Mouse (Mus musculus) embryonic facial prominence, embryonic 12.5 days (tissue): Measurements from ENCODE around the gene Dlg4. TPM values are rescaled to one million over a fixed set of nuclear protein-coding genes. Genes with fewer than 3 reads are reported as not detected.
"Not testable (repeated sequence)": the region's sequence is repeated elsewhere in the genome, so short reads cannot be mapped to it uniquely, and the experiment has no call there.

Experiments
- ATAC-seq: fragments of 200-750 bp; cut with Nextera tagmentation; 2 replicates; pipeline ENCODE4 v1.8.0; 2017; ENCODE audit not compliant: insufficient number of reproducible peaks, insufficient read depth, low FRiP score, low TSS enrichment
- H3K27ac ChIP-seq: fragments of 300-500 bp; sonication (generic); 2 replicates; pipeline ENCODE4 v1.5.1; 2016; ENCODE audit warnings: mild to moderate bottlenecking
- H3K27me3 ChIP-seq: fragments of 300-500 bp; sonication (generic); 2 replicates; pipeline ENCODE4 v1.6.1; 2016; ENCODE audit warnings: mild to moderate bottlenecking, moderate library complexity
- H3K36me3 ChIP-seq: fragments of 300-500 bp; sonication (generic); 2 replicates; pipeline ENCODE4 v1.6.1; 2016; ENCODE audit warnings: mild to moderate bottlenecking
- H3K4me1 ChIP-seq: fragments of 300-500 bp; sonication (generic); 2 replicates; pipeline ENCODE4 v1.6.1; 2016
- H3K4me2 ChIP-seq: fragments of 300-500 bp; sonication (generic); replicated peaks from 2 replicates; pipeline ENCODE4 v1.6.1; 2016; ENCODE audit warnings: mild to moderate bottlenecking, moderate library complexity
- H3K4me3 ChIP-seq: fragments of 300-500 bp; sonication (generic); 2 replicates; pipeline ENCODE4 v1.5.1; 2016; ENCODE audit warnings: mild to moderate bottlenecking
- H3K9ac ChIP-seq: fragments of 300-500 bp; sonication (generic); 2 replicates; pipeline ENCODE4 v1.6.1; 2016; ENCODE audit warnings: mild to moderate bottlenecking, moderate library complexity
- H3K9me3 ChIP-seq: fragments of 300-500 bp; sonication (generic); 2 replicates; pipeline ENCODE4 v1.6.1; 2016; ENCODE audit warnings: mild to moderate bottlenecking, moderate library complexity
- WGBS: fragments of 180-500 bp; shearing (Covaris S2); methylation state at CpG from one replicate; pipeline ENCODE4 v1.1.7; 2016; 5-methylcytosine and 5-hydroxymethylcytosine counted together
- polyA plus RNA-seq: library from polyadenylated mRNA; unstranded; fragments of >200 nt; fragmentation: Nextera tagmentation; extraction: Ambion mirVana; gene quantifications from 2 replicates; pipeline ENCODE4 v1.2.1, GENCODE M21; 2016

Dlg4 gene
- polyA plus RNA-seq, 1 experiment from 2014 or later: 12.6 TPM

DNA sequence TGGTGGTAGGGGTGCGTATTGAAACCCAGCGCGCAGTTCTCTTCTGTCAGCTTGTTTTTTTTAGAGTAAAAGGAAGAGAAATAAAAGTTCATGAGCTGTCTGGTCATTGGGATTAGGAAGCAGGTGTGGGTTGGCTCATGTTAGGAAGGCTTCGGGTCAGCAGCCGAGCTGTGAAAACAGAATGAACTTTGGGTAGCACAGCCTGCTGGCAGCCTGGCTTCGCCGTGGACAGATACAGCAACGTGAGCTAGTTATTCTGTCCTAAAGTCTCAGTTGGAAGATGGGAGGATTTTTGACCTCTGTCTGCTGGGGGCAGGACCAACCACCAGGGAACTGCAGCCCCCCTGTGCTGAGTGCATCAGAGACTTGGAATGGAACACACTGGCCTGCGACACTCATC is 41.1 kb downstream of the Dlg4 start:
- Histone ChIP-seq H3K9ac (no peak overlapping the region), H3K4me2 (no peak overlapping the region), H3K4me3 (no peak overlapping the region), H3K27ac (no peak overlapping the region), H3K9me3 (no peaks in the 10 kb centered on the region), H3K27me3 (peaks cover 4% of the 10 kb centered on the region; the same call in 1 of the 2 replicates), H3K36me3 (no peaks in the 10 kb centered on the region), H3K4me1 (peaks cover 6% of the 10 kb centered on the region; the same call in 1 of the 2 replicates)
- no peak for ATAC-seq
- 77% methylated on average over 9 of the region's 9 CpGs for WGBS

DNA sequence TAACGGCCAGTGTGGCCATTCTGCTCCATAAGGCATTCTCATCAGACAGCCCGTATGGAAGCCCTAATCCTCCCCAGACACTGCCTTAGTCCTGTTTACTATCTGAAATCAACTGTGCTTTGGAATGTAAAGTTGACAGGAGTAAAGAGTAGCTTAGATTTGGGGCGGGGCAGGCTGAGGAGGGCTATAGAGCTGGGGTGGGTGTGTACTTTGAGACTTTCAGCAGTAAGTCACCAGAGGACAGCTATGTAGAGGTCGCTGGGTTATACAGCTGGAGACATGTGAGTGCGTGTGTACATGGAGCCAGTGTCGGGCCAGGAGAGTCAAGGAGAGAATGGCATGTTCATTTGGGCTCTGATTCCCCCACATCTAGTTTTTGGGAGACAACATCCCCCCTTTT is 43.2 kb downstream of the Dlg4 start:
- no peak overlapping the region for H3K4me3 ChIP-seq
- H3K36me3 ChIP-seq: no peaks in the 10 kb centered on the region
- no peaks in the 10 kb centered on the region for H3K9me3 ChIP-seq
- ATAC-seq: no peak
- no peak overlapping the region for H3K9ac ChIP-seq
- peaks cover 6% of the 10 kb centered on the region; the same call in 1 of the 2 replicates for H3K4me1 ChIP-seq
- H3K27ac ChIP-seq: no peak overlapping the region
- H3K27me3 ChIP-seq: peaks cover 3% of the 10 kb centered on the region; the same call in 1 of the 2 replicates
- 54% methylated on average over 6 of the region's 6 CpGs for WGBS
- H3K4me2 ChIP-seq: no peak overlapping the region

DNA sequence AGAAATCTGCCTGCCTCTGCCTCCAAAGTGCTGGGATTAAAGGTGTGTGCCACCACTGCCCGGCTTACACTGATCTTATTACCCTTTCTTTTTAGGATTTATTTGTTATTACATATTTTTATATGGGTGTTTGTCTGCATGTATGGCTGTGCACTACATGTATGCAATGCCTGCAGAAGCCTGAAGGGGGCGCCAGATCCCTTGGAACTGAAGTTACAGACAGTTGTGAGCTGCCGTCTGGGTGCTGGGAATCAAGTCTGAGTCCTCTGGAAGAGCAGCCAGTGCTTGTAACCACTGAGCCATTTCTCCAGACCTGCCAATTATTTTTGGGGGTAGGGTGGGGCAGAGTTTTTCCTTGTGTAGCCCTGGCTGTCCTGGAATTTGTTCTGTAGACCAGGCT is 46.3 kb downstream of the Dlg4 start:
- Histone ChIP-seq H3K27me3 (no peaks in the 10 kb centered on the region), H3K4me1 (peaks cover 5% of the 10 kb centered on the region; the same call in 1 of the 2 replicates), H3K9me3 (no peaks in the 10 kb centered on the region), H3K36me3 (no peaks in the 10 kb centered on the region), H3K9ac (no peak overlapping the region), H3K4me2 (no peak overlapping the region), H3K27ac (no peak overlapping the region), H3K4me3 (no peak overlapping the region)
- 68% methylated on average over 3 of the region's 3 CpGs for WGBS
- ATAC-seq: no peak

DNA sequence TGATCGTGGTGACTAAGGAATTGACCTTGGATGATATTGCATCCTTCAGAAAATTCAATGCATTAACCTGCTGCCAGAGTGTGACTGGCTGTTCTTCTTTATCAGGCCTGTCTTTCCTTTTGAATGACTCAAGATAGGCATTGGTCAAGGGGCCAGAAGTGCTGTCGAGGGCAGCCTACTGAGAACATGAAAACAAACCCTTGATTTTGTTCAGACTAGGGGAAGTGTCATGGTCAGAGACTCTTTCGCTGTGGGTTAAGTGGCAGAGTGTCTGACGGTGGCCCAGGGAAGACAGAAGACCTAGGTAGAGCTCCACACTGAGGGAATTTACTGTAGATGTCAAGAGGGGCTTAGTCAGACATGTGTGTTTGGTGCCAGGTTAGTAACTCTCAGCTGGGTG is 50.0 kb downstream of the Dlg4 start:
- WGBS: 81% methylated on average over 4 of the region's 4 CpGs
- H3K4me1 ChIP-seq: peaks cover 5% of the 10 kb centered on the region; the same call in 1 of the 2 replicates
- no peak overlapping the region for H3K4me2 ChIP-seq
- H3K9me3 ChIP-seq: no peaks in the 10 kb centered on the region
- H3K4me3 ChIP-seq: no peak overlapping the region
- ATAC-seq: no peak
- no peaks in the 10 kb centered on the region for H3K36me3 ChIP-seq
- H3K9ac ChIP-seq: no peak overlapping the region
- no peaks in the 10 kb centered on the region for H3K27me3 ChIP-seq
- H3K27ac ChIP-seq: no peak overlapping the region

DNA sequence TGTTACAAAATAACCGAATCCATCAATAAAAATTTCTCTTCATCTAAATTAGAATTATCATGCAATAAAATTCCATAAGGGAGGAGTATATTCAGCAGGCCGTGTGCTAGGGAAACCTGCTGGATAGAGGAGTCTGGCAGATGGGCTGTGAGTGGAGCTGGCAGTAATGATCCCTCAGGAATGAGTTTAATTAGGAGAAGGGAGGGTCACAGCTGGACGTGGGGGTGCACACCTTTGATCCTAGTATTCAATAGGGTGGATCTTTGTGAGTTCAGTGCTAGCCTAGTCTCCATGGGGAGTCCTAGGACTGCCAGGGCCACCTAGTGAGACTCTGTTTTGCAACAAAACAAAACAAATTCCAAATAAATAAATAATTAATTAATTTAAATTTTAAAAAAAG is 51.5 kb downstream of the Dlg4 start:
- no peak overlapping the region for H3K27ac ChIP-seq
- H3K4me3 ChIP-seq: no peak overlapping the region
- no peak overlapping the region for H3K9ac ChIP-seq
- ATAC-seq: no peak
- WGBS: 50% methylated on average over 3 of the region's 3 CpGs
- H3K27me3 ChIP-seq: no peaks in the 10 kb centered on the region
- H3K36me3 ChIP-seq: no peaks in the 10 kb centered on the region
- peaks cover 5% of the 10 kb centered on the region; the same call in 1 of the 2 replicates for H3K4me1 ChIP-seq
- no peak overlapping the region for H3K4me2 ChIP-seq
- no peaks in the 10 kb centered on the region for H3K9me3 ChIP-seq

DNA sequence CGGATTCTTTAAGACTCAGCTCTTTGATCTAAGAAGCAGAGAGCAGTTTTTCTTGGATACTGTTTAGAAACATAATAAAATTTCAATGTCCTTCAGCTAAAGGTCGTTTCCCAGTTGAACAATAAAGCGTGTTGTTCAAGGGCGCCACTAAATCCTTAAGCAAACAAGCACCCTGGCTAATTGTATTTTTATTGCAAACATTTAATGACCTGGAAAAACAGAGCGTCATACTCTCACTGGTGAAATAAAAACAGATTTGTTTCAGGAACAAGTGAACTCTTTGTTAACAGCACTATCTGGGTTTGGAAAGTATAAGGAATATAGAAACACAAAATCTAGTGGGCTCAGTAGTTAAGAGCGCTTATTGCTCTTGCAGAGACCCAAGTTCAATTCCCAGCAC is 53.3 kb downstream of the Dlg4 start:
- WGBS: 58% methylated on average over 6 of the region's 6 CpGs
- Histone ChIP-seq H3K9ac (no peak overlapping the region), H3K36me3 (no peaks in the 10 kb centered on the region), H3K27ac (no peak overlapping the region), H3K27me3 (no peaks in the 10 kb centered on the region), H3K4me1 (peaks cover 9% of the 10 kb centered on the region; the same call in 1 of the 2 replicates), H3K4me2 (no peak overlapping the region), H3K4me3 (no peak overlapping the region), H3K9me3 (no peaks in the 10 kb centered on the region)
- no peak for ATAC-seq

DNA sequence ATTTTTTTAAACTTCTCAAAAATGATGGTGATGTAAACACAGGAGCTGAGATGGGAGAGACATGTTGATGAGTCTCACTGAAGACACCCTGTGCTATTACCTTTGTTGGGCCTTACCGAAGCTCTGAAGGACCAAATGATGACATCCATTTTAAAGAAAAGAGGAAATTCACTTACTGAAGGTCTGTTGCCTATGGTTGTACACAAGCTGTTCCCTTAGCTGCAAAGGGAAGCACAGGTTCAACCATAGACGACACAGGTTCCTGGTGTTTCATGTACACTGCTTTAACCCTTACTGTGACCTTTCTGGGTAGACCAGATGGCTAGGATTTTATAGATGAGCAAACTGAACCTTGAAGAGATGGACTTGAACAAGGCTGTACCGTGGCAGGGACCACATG is 53.9 kb downstream of the Dlg4 start:
- H3K4me3 ChIP-seq, H3K27ac ChIP-seq, H3K9ac ChIP-seq, ATAC-seq, H3K36me3 ChIP-seq, H3K9me3 ChIP-seq, H3K4me1 ChIP-seq, H3K27me3 ChIP-seq, H3K4me2 ChIP-seq: not testable (repeated sequence)
- 77% methylated on average over 3 of the region's 3 CpGs for WGBS

DNA sequence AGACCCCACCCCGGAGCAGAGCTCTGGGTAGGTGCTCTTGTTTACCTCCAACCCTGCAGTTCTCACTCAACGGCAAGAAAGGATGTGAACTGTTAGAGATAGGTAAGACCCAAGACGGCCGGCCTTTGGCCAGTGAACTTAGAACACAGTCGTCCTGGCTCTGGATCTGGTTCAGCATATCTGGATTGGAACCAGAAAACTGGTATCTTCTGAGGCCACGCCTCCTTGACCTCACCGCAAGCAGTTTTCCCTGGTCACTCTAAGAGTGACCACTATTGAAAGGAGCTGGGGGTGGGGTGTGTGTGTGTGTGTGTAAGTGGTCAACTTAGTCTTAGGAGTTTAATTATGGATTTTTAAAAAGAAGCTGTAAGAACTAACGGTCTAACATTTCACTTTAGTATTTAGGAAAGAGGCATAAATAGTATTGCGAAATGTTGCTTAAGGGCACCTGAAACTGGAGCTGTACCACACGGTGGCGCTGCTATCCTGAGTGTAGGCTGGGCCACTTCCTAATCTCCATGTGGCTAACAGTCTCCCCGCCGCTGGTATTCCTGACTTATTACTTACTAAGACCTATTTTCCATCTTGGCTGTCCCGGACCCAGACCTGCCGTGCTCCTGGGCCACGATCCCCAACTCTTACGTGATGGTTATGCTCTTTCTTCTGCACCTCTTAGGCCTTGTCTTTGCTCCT is 57.8 kb downstream of the Dlg4 start:
- H3K4me1 ChIP-seq: 0 out of 2 replicates have a peak, but pooled peaks cover 4% of the 10 kb centered on the region
- ATAC-seq: no peak
- no peaks in the 10 kb centered on the region for H3K9me3 ChIP-seq
- no peaks in the 10 kb centered on the region for H3K36me3 ChIP-seq
- H3K9ac ChIP-seq: no peak overlapping the region
- no peaks in the 10 kb centered on the region for H3K27me3 ChIP-seq
- WGBS: 37% methylated on average over 17 of the region's 17 CpGs
- peak overlapping the region; percentile 17; the same call in 1 of the 2 replicates for H3K4me2 ChIP-seq
- no peak overlapping the region; the same call in 1 of the 2 replicates for H3K27ac ChIP-seq
- no peak overlapping the region for H3K4me3 ChIP-seq

DNA sequence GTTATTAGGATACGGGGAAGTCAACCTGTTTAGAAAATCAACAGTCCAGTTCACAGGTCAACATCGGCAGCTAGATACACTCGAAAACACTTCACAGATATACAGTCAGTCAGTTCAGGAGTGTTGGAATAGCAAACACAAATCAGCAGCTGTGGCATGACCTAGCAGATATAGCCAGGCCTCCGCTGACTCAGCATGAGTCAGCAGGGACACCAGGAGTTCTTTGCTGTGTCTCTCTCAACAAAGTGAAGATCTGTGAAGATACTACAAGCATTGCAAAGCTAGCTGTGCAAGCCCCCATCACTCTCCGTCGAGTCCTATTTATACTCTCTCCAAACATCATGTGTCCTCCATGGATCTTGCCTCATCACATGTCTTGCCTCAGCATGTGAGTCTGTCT is 58.8 kb downstream of the Dlg4 start:
- no peak for ATAC-seq
- Histone ChIP-seq H3K9me3 (no peaks in the 10 kb centered on the region), H3K9ac (no peak overlapping the region), H3K27ac (no peak overlapping the region), H3K4me2 (no peak overlapping the region), H3K4me3 (no peak overlapping the region), H3K4me1 (0 out of 2 replicates have a peak, but pooled peaks cover 4% of the 10 kb centered on the region), H3K27me3 (no peaks in the 10 kb centered on the region), H3K36me3 (no peaks in the 10 kb centered on the region)
- 86% methylated on average over 6 of the region's 6 CpGs for WGBS

DNA sequence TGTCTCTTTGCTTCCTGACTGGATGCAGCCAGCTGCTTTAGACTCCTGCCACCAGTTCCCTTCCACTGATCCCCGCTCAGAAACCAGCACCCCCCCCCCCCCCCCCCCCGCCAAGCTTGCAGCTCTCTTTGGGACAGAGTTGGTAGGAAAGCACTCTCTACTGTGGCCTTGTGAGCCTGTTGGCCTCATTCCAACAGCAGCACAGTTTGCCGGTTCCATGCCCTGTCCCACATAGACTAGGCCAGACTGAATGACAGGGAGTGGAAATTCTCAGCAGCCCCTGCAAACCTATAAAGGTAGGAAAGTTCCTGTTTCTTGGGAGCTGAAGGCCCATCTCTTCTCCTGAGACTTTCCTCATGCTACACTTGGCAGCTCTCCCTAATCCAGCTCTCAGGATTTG is 60.7 kb downstream of the Dlg4 start:
- H3K27me3 ChIP-seq: no peaks in the 10 kb centered on the region
- H3K27ac ChIP-seq: no peak overlapping the region
- WGBS: 65% methylated on average over 2 of the region's 3 CpGs
- H3K9ac ChIP-seq: no peak overlapping the region
- ATAC-seq: no peak
- H3K4me1 ChIP-seq: 0 out of 2 replicates have a peak, but pooled peaks cover 4% of the 10 kb centered on the region
- H3K4me3 ChIP-seq: no peak overlapping the region
- no peak overlapping the region for H3K4me2 ChIP-seq
- H3K9me3 ChIP-seq: no peaks in the 10 kb centered on the region
- H3K36me3 ChIP-seq: no peaks in the 10 kb centered on the region

DNA sequence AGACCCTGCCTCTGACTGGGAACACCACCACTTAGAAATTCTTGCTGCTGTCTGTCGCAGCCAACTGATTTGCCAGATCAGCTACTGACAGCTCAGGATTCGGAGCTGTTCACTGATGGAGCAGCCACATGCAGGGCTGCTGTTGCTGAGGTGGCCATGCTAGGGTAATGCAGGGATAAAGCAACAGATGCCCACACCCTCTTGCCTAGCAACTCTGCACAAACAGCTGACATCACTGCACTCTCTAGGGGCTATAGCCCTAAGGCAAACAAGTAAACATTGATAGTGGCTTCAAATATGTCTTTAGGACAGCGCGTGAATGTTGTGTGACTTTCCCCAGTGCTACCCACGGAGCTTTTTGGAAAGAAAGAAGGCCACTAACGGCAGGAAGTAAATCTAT is 62.4 kb downstream of the Dlg4 start:
- WGBS: 72% methylated on average over 6 of the region's 6 CpGs

DNA sequence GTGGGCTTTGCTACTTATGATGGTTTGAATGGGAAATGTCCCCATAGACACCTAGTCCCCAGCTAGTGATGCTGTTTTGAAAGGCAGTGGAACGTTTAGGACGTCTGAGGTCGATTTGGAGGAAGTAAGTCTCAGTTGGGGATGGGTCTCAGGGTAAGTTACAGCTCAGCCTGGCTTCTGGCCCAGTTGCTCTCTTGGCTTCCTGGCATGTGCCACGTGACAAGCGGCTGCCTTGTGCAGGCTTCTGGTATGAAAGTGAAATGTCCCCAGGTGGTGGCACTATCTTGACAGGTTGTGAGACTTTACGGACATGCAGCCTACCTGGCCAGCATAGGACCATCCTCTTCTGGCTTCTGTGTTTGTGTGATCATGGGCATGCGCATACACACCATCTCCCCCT is 63.2 kb downstream of the Dlg4 start:
- no peak for ATAC-seq
- no peak overlapping the region for H3K4me3 ChIP-seq
- no peaks in the 10 kb centered on the region for H3K36me3 ChIP-seq
- H3K4me1 ChIP-seq: no peaks in the 10 kb centered on the region
- H3K4me2 ChIP-seq: no peak overlapping the region
- no peak overlapping the region for H3K27ac ChIP-seq
- no peaks in the 10 kb centered on the region for H3K9me3 ChIP-seq
- H3K9ac ChIP-seq: no peak overlapping the region
- no peaks in the 10 kb centered on the region for H3K27me3 ChIP-seq
- WGBS: 79% methylated on average over 7 of the region's 7 CpGs

More for the DNA sequence above, 62.4 kb downstream of the Dlg4 start:
- no peaks in the 10 kb centered on the region for H3K9me3 ChIP-seq
- H3K27me3 ChIP-seq: no peaks in the 10 kb centered on the region
- ATAC-seq: no peak
- H3K36me3 ChIP-seq: no peaks in the 10 kb centered on the region
- no peak overlapping the region for H3K9ac ChIP-seq
- H3K27ac ChIP-seq: no peak overlapping the region
- H3K4me2 ChIP-seq: no peak overlapping the region
- no peak overlapping the region for H3K4me3 ChIP-seq
- H3K4me1 ChIP-seq: 0 out of 2 replicates have a peak, but pooled peaks cover under 1% of the 10 kb centered on the region
